Mouse (Mus musculus): ENCODE measurements around the gene Hamp2.

GRCm38 (mm10) chr7:30884047-30884446, 40.4 kb downstream of the Hamp2 start:
- no peak for TF ChIP-seq CTCF (IDR thresholded peaks at IDR 0.05; ENCODE audit: extremely low read depth, insufficient read depth, low read length)
- TF ChIP-seq POLR2A (IDR thresholded peaks at IDR 0.05; ENCODE audit: extremely low read depth, insufficient read depth, low read length), result no peak

All from cortical plate, adult 2 months (tissue).